Mouse (Mus musculus) ES-Bruce4 (cell line): ENCODE measurements around the gene Adam17. TPM values are rescaled to one million over a fixed set of nuclear protein-coding genes. Genes with fewer than 3 reads are reported as not detected.

Experiments
- H3K27ac ChIP-seq: 2 replicates; pipeline ENCODE4 v1.5.1; 2012; ENCODE audit warnings: low read length, inconsistent platforms; ENCODE audit not compliant: insufficient read depth
- H3K27me3 ChIP-seq: 2 replicates; pipeline ENCODE4 v1.6.1; 2012; ENCODE audit warnings: mild to moderate bottlenecking, low read length, inconsistent platforms; ENCODE audit not compliant: control insufficient read depth, poor library complexity, insufficient read depth, severe bottlenecking
- H3K36me3 ChIP-seq: 2 replicates; pipeline ENCODE4 v1.6.1; 2012; ENCODE audit warnings: inconsistent platforms, mild to moderate bottlenecking, low read length, moderate library complexity; ENCODE audit not compliant: control insufficient read depth, poor library complexity, insufficient read depth, severe bottlenecking
- H3K4me1 ChIP-seq: one replicate; pipeline ENCODE4 v1.8.1; 2011; ENCODE audit warnings: low read length; ENCODE audit not compliant: control insufficient read depth, insufficient read depth
- H3K4me3 ChIP-seq: 2 replicates; pipeline ENCODE4 v1.5.1; 2011; ENCODE audit warnings: low read depth, mild to moderate bottlenecking, low read length
- H3K9ac ChIP-seq: 2 replicates; pipeline ENCODE4 v1.6.1; 2012; ENCODE audit warnings: low read depth, mild to moderate bottlenecking, inconsistent platforms; ENCODE audit not compliant: poor library complexity, severe bottlenecking
- H3K9me3 ChIP-seq: replicated peaks from 2 replicates; pipeline ENCODE4 v1.6.1; 2012; ENCODE audit warnings: mild to moderate bottlenecking, low read length, inconsistent platforms; ENCODE audit not compliant: control insufficient read depth, poor library complexity, insufficient read depth, severe bottlenecking
- CTCF ChIP-seq: IDR thresholded peaks from one replicate; pipeline ENCODE4 v1.8.1; 2011; ENCODE audit warnings: low read depth, low read length
- EP300 ChIP-seq: IDR thresholded peaks from 2 replicates; pipeline ENCODE4 v1.6.1; 2011; ENCODE audit warnings: low read depth, low read length; ENCODE audit not compliant: insufficient read depth
- POLR2A ChIP-seq: IDR thresholded peaks from one replicate; pipeline ENCODE4 v1.8.1; 2011; ENCODE audit warnings: low read length; ENCODE audit not compliant: insufficient read depth
- polyA plus RNA-seq: library from polyadenylated mRNA; stranded (reverse); fragments of >200 nt; gene quantifications from 2 replicates; pipeline ENCODE4 v1.2.4, GENCODE M21; 2011; ENCODE audit warnings: low read depth; ENCODE audit not compliant: missing spikeins, insufficient read depth, insufficient read length

The Adam17 gene
- polyA plus RNA-seq, 1 experiment, result 36.4 TPM

- Histone ChIP-seq H3K27ac (no peak overlapping the region), H3K4me1 (no peaks in the 10 kb centered on the region), H3K9me3 (no peaks in the 10 kb centered on the region), H3K36me3 (peaks cover 21% of the 10 kb centered on the region), H3K4me3 (no peak overlapping the region), H3K9ac (no peak overlapping the region), H3K27me3 (no peaks in the 10 kb centered on the region)
- TF ChIP-seq CTCF (no peak), POLR2A (no peak), EP300 (no peak)
Observed at GRCm38 (mm10) chr12:21330961-21331576, 42.4 kb downstream of the Adam17 start.

GRCm38 (mm10) chr12:21329661-21330400 is 43.6 kb downstream of the Adam17 start:
- Histone ChIP-seq H3K27ac (no peak overlapping the region), H3K27me3 (no peaks in the 10 kb centered on the region), H3K36me3 (peaks cover 23% of the 10 kb centered on the region), H3K4me3 (no peak overlapping the region), H3K4me1 (no peaks in the 10 kb centered on the region), H3K9me3 (no peaks in the 10 kb centered on the region), H3K9ac (no peak overlapping the region)
- no peak for TF ChIP-seq CTCF
- TF ChIP-seq POLR2A, result no peak
- no peak for TF ChIP-seq EP300

DNA sequence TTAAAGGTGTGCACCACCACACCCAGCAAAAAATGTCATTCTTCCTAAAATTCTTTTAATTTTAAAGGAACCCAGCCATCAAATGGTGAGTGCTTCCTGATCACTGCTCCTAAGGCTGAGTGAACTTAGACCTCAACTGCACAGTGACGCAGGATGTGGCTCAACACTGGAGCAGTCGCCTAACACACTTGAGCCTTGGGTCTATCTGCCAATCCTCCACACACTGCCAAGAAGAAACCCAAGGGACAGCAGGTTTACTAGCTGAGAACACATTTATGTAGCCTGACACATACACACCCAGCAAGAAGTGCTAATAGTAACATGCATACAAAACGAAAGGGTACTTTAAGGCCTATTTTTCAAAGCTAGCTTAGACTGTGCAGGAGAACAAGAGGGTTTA is 47.1 kb downstream of the Adam17 start:
- Histone ChIP-seq H3K27me3 (no peaks in the 10 kb centered on the region), H3K4me3 (no peak overlapping the region), H3K9me3 (no peaks in the 10 kb centered on the region), H3K4me1 (no peaks in the 10 kb centered on the region), H3K9ac (no peak overlapping the region), H3K36me3 (peaks cover 23% of the 10 kb centered on the region), H3K27ac (no peak overlapping the region)
- no peak for TF ChIP-seq EP300
- TF ChIP-seq POLR2A, result no peak
- TF ChIP-seq CTCF, result no peak

DNA sequence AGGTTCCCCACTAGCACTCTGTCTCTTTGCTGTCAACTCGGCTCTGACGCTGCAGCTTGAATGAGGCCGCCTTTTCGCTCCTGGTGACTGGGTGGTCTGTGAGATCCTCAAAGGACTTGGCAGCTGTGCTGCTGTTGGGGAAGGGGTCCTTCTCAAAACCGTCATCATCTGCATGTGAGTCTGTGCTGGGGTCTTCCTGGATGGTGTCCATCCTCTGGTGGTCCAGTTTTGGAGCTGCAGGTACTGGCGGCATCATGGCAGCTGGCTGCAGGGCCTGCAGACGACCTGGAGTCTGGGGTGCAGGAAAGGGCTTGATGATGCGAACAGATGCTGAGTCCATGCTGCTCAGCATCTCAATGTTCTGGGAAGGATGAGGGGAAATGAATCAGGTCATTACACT is 48.2 kb downstream of the Adam17 start:
- H3K4me1 ChIP-seq, result no peaks in the 10 kb centered on the region
- peaks cover 23% of the 10 kb centered on the region for H3K36me3 ChIP-seq
- H3K4me3 ChIP-seq, result no peak overlapping the region
- H3K27ac ChIP-seq, result no peak overlapping the region
- TF ChIP-seq EP300, result no peak
- TF ChIP-seq CTCF, result no peak
- no peak for TF ChIP-seq POLR2A
- no peak overlapping the region for H3K9ac ChIP-seq
- no peaks in the 10 kb centered on the region for H3K27me3 ChIP-seq
- H3K9me3 ChIP-seq, result no peaks in the 10 kb centered on the region

DNA sequence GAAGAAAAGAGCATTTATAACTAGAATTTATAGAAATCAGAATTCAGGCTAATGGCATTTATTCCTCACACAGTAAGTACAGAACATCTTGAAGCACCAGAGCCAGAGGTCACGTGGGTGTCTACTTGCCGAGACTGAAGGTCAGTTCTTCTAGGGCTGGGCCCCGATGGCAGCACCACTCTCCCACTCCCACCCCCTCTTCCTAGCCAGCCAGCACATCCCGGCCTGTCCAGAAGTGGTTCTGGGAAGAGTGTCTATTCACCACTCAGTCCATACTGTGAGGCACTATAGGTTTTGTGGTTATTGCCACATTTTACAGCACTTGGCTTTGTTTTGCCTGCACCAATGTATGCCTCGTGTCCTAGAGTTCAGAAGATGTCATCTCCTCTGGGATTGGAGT is 49.3 kb downstream of the Adam17 start:
- H3K36me3 ChIP-seq, result peaks cover 22% of the 10 kb centered on the region
- H3K4me3 ChIP-seq, result no peak overlapping the region
- H3K27me3 ChIP-seq, result no peaks in the 10 kb centered on the region
- H3K9me3 ChIP-seq, result no peaks in the 10 kb centered on the region
- no peak overlapping the region for H3K9ac ChIP-seq
- no peaks in the 10 kb centered on the region for H3K4me1 ChIP-seq
- no peak overlapping the region for H3K27ac ChIP-seq
- TF ChIP-seq CTCF (no peak), POLR2A (no peak), EP300 (no peak)

GRCm38 (mm10) chr12:21322856-21323255 is 50.6 kb downstream of the Adam17 start:
- Histone ChIP-seq H3K9ac (no peak overlapping the region), H3K27ac (no peak overlapping the region), H3K27me3 (no peaks in the 10 kb centered on the region), H3K9me3 (no peaks in the 10 kb centered on the region), H3K4me1 (no peaks in the 10 kb centered on the region), H3K4me3 (no peak overlapping the region), H3K36me3 (peaks cover 14% of the 10 kb centered on the region)
- TF ChIP-seq POLR2A (no peak), EP300 (no peak), CTCF (no peak)
